In the genomic region with DNA sequence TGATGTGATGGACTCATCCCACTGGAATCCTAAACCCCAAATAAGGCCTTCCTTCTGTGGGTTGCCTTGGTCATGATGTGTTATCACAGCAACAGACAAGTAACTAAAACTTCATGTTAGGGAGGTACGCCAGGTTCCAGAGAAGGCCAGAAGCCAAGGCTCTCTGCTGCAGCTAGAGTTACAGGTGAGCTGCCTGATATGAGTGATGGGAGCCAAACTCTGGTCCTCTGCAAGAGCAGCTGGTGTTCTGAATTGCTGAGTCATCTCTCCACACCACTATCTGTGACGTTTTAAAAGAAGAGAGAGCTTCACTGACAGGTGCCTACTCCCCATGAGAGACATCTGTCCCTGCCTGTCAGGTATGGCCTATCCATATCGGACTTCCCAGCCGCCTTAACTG, we compare ENCODE assay signal across 13 mouse cellular contexts. TPM values are rescaled to one million over a fixed set of nuclear protein-coding genes. Genes with fewer than 3 reads are reported as not detected.
"Had no signal": no experiment of that assay in that cellular context is flagged by ENCODE, and none has a peak within 500 bp of the region (broad histone marks: within the 10 kb centered on the region; RNA-seq: fewer than 3 reads in every experiment).

No protein-coding gene starts in this region.

- DNase-seq: heart, adult 11 months; heart, adult 2 months; heart, postnatal 14 days; heart, postnatal 36 days; kidney, adult 11 months; kidney, adult 2 months; kidney, adult 9 months; kidney, postnatal 14 days; kidney, postnatal 36 days; layer of hippocampus, adult 9-11 months; layer of hippocampus, postnatal 36 days; left cerebral cortex, postnatal 4 days had no signal

RNA-seq across cellular contexts. Expression of a gene that starts 39.5 kb away (rescaled TPM):
- total RNA-seq: hematopoietic stem cell, adult 5-6 weeks had no signal
